Mouse (Mus musculus) megakaryocyte, embryonic 14.5 days (primary cell): ENCODE measurements at regions not wholly inside any gene's neighbourhood (a gene's known extent, or its start where the extent isn't known, plus 50 kb on each side); places are given as distances from the start of the nearest gene placed in this dataset.

ENCODE experiments used
- H3K27me3 ChIP-seq: replicated peaks from 2 replicates; pipeline ENCODE3; 2012; ENCODE audit warnings: inconsistent platforms
- H3K36me3 ChIP-seq: replicated peaks from 2 replicates; pipeline ENCODE3; 2012; ENCODE audit warnings: low read length, inconsistent platforms, mixed read lengths
- H3K4me1 ChIP-seq: 2 replicates; pipeline ENCODE4 v1.6.1; 2012; ENCODE audit warnings: inconsistent platforms
- H3K4me3 ChIP-seq: replicated peaks from 2 replicates; pipeline ENCODE3; 2012; ENCODE audit warnings: moderate library complexity, mild to moderate bottlenecking, inconsistent platforms
- H3K9me3 ChIP-seq: 2 replicates; pipeline ENCODE4 v1.6.1; 2012; ENCODE audit warnings: inconsistent platforms
- FLI1 ChIP-seq: IDR thresholded peaks from 2 replicates; pipeline ENCODE4 v1.6.1; 2012; ENCODE audit warnings: low read length, inconsistent platforms, mixed read lengths
- GATA1 ChIP-seq: IDR thresholded peaks from 3 replicates; pipeline ENCODE4 v1.6.1; 2012; ENCODE audit warnings: mixed read lengths, low read length, inconsistent platforms, borderline replicate concordance

GRCm38 (mm10) chr6:67123071-67123470 is 85.8 kb upstream of the Gadd45a start:
- Histone ChIP-seq H3K27me3 (peaks cover 6% of the 10 kb centered on the region), H3K36me3 (no peaks in the 10 kb centered on the region), H3K9me3 (no peaks in the 10 kb centered on the region), H3K4me1 (no peaks in the 10 kb centered on the region; the same call in 1 of the 2 replicates), H3K4me3 (no peak overlapping the region)
- no peak for TF ChIP-seq GATA1
- no peak for TF ChIP-seq FLI1

- TF ChIP-seq GATA1 (no peak), FLI1 (no peak)
- Histone ChIP-seq H3K36me3 (no peaks in the 10 kb centered on the region), H3K9me3 (no peaks in the 10 kb centered on the region), H3K4me3 (no peak overlapping the region), H3K27me3 (peaks cover 37% of the 10 kb centered on the region), H3K4me1 (no peaks in the 10 kb centered on the region; the same call in 1 of the 2 replicates)
Measured at GRCm38 (mm10) chr6:67116306-67116705, 79.0 kb upstream of the Gadd45a start.

- H3K4me3 ChIP-seq = no peak overlapping the region
- no peaks in the 10 kb centered on the region for H3K36me3 ChIP-seq
- no peaks in the 10 kb centered on the region; the same call in 1 of the 2 replicates for H3K4me1 ChIP-seq
- TF ChIP-seq FLI1 = no peak
- TF ChIP-seq GATA1 = no peak
- H3K9me3 ChIP-seq = no peaks in the 10 kb centered on the region
- H3K27me3 ChIP-seq = peaks cover 43% of the 10 kb centered on the region
Measured at GRCm38 (mm10) chr6:67115505-67116303, 78.4 kb upstream of the Gadd45a start.

- Histone ChIP-seq H3K9me3 (no peaks in the 10 kb centered on the region), H3K4me1 (no peaks in the 10 kb centered on the region; the same call in 1 of the 2 replicates), H3K27me3 (peaks cover 46% of the 10 kb centered on the region), H3K4me3 (no peak overlapping the region), H3K36me3 (no peaks in the 10 kb centered on the region)
- TF ChIP-seq GATA1 (no peak), FLI1 (no peak)
Measured at GRCm38 (mm10) chr6:67114753-67115152, 77.5 kb upstream of the Gadd45a start.

- Histone ChIP-seq H3K4me1 (no peaks in the 10 kb centered on the region; the same call in 1 of the 2 replicates), H3K4me3 (no peak overlapping the region), H3K27me3 (peaks cover 50% of the 10 kb centered on the region), H3K9me3 (no peaks in the 10 kb centered on the region), H3K36me3 (no peaks in the 10 kb centered on the region)
- TF ChIP-seq FLI1 (no peak), GATA1 (no peak)
Measured at GRCm38 (mm10) chr6:67113686-67114278, 76.5 kb upstream of the Gadd45a start.

GRCm38 (mm10) chr6:67113261-67113660 is 76.0 kb upstream of the Gadd45a start:
- no peak for TF ChIP-seq GATA1
- TF ChIP-seq FLI1 = no peak
- no peaks in the 10 kb centered on the region; the same call in 1 of the 2 replicates for H3K4me1 ChIP-seq
- no peaks in the 10 kb centered on the region for H3K36me3 ChIP-seq
- H3K27me3 ChIP-seq = peaks cover 52% of the 10 kb centered on the region
- no peak overlapping the region for H3K4me3 ChIP-seq
- H3K9me3 ChIP-seq = no peaks in the 10 kb centered on the region; the same call in 1 of the 2 replicates

- Histone ChIP-seq H3K36me3 (no peaks in the 10 kb centered on the region), H3K4me1 (no peaks in the 10 kb centered on the region; the same call in 1 of the 2 replicates), H3K9me3 (no peaks in the 10 kb centered on the region; the same call in 1 of the 2 replicates), H3K27me3 (peaks cover 56% of the 10 kb centered on the region), H3K4me3 (no peak overlapping the region)
- TF ChIP-seq GATA1 (no peak), FLI1 (no peak)
Measured at GRCm38 (mm10) chr6:67112311-67112710, 75.1 kb upstream of the Gadd45a start.

GRCm38 (mm10) chr6:67111581-67111980 is 74.3 kb upstream of the Gadd45a start:
- Histone ChIP-seq H3K9me3 (no peaks in the 10 kb centered on the region; the same call in 1 of the 2 replicates), H3K27me3 (peaks cover 59% of the 10 kb centered on the region), H3K4me3 (no peak overlapping the region), H3K4me1 (no peaks in the 10 kb centered on the region; the same call in 1 of the 2 replicates), H3K36me3 (no peaks in the 10 kb centered on the region)
- TF ChIP-seq GATA1 (no peak), FLI1 (no peak)

GRCm38 (mm10) chr6:67110391-67110790 is 73.1 kb upstream of the Gadd45a start:
- Histone ChIP-seq H3K27me3 (peaks cover 60% of the 10 kb centered on the region), H3K4me3 (no peak overlapping the region), H3K4me1 (no peaks in the 10 kb centered on the region; the same call in 1 of the 2 replicates), H3K36me3 (no peaks in the 10 kb centered on the region), H3K9me3 (no peaks in the 10 kb centered on the region; the same call in 1 of the 2 replicates)
- TF ChIP-seq FLI1 (no peak), GATA1 (no peak)

GRCm38 (mm10) chr6:67109774-67110173 is 72.5 kb upstream of the Gadd45a start:
- no peak for TF ChIP-seq FLI1
- no peak for TF ChIP-seq GATA1
- Histone ChIP-seq H3K4me1 (no peaks in the 10 kb centered on the region; the same call in 1 of the 2 replicates), H3K9me3 (no peaks in the 10 kb centered on the region; the same call in 1 of the 2 replicates), H3K4me3 (no peak overlapping the region), H3K27me3 (peaks cover 64% of the 10 kb centered on the region), H3K36me3 (no peaks in the 10 kb centered on the region)
